Mouse (Mus musculus) forebrain, embryonic 15.5 days (tissue): Measurements from ENCODE around the gene Tdrd5. TPM values are rescaled to one million over a fixed set of nuclear protein-coding genes. Genes with fewer than 3 reads are reported as not detected.

ENCODE experiments used
- ATAC-seq: fragments of 200-750 bp; cut with Nextera tagmentation; replicated peaks from 2 replicates; pipeline ENCODE4 v1.8.0; 2017; ENCODE audit warnings: mild to moderate bottlenecking, moderate TSS enrichment, moderate library complexity
- H3K27ac ChIP-seq: fragments of 300-500 bp; sonication (generic); replicated peaks from 2 replicates; pipeline ENCODE4 v1.5.1; 2015; ENCODE audit warnings: mild to moderate bottlenecking, inconsistent platforms
- H3K27me3 ChIP-seq: fragments of 300-500 bp; sonication (generic); 2 replicates; pipeline ENCODE4 v1.6.1; 2015; ENCODE audit warnings: inconsistent platforms
- H3K36me3 ChIP-seq: fragments of 300-500 bp; sonication (generic); 2 replicates; pipeline ENCODE4 v1.6.1; 2015; ENCODE audit warnings: mild to moderate bottlenecking, inconsistent platforms
- H3K4me1 ChIP-seq: fragments of 300-500 bp; sonication (generic); 2 replicates; pipeline ENCODE4 v1.6.1; 2015; ENCODE audit warnings: inconsistent platforms
- H3K4me2 ChIP-seq: fragments of 300-500 bp; sonication (generic); replicated peaks from 2 replicates; pipeline ENCODE4 v1.6.1; 2015; ENCODE audit warnings: mild to moderate bottlenecking, inconsistent platforms
- H3K4me3 ChIP-seq: fragments of 300-500 bp; sonication (generic); 2 replicates; pipeline ENCODE4 v1.5.1; 2015; ENCODE audit warnings: mild to moderate bottlenecking, inconsistent platforms
- H3K9ac ChIP-seq: fragments of 300-500 bp; sonication (generic); replicated peaks from 2 replicates; pipeline ENCODE4 v1.6.1; 2015; ENCODE audit warnings: mild to moderate bottlenecking, inconsistent platforms
- H3K9me3 ChIP-seq: fragments of 300-500 bp; sonication (generic); 2 replicates; pipeline ENCODE4 v1.6.1; 2016; ENCODE audit warnings: inconsistent platforms
- WGBS: fragments of 180-500 bp; shearing (Covaris S2); methylation state at CpG from one replicate; pipeline ENCODE4 v1.1.7; 2015; ENCODE audit warnings: mixed read lengths; 5-methylcytosine and 5-hydroxymethylcytosine counted together
- polyA plus RNA-seq: library from polyadenylated mRNA; unstranded; fragments of >200 nt; fragmentation: Nextera tagmentation; extraction: Ambion mirVana; gene quantifications from 2 replicates; pipeline ENCODE4 v1.2.1, GENCODE M21; 2015

Gene Tdrd5
- polyA plus RNA-seq, 1 experiment from 2014 or later = 0.31 TPM

GRCm38 (mm10) chr1:156217393-156217792, 86.1 kb downstream of the Tdrd5 start:
- H3K9ac ChIP-seq = no peak overlapping the region
- no peak for ATAC-seq
- no peaks in the 10 kb centered on the region for H3K27me3 ChIP-seq
- no peak overlapping the region for H3K4me2 ChIP-seq
- no peak overlapping the region for H3K27ac ChIP-seq
- H3K4me3 ChIP-seq = no peak overlapping the region
- H3K9me3 ChIP-seq = no peaks in the 10 kb centered on the region
- no peaks in the 10 kb centered on the region for H3K4me1 ChIP-seq
- H3K36me3 ChIP-seq = no peaks in the 10 kb centered on the region
- WGBS = 70% methylated on average over 3 of the region's 3 CpGs

- Histone ChIP-seq H3K36me3 (no peaks in the 10 kb centered on the region), H3K4me1 (no peaks in the 10 kb centered on the region), H3K27me3 (no peaks in the 10 kb centered on the region), H3K9ac (no peak overlapping the region), H3K27ac (no peak overlapping the region), H3K4me2 (no peak overlapping the region), H3K9me3 (no peaks in the 10 kb centered on the region), H3K4me3 (no peak overlapping the region)
- no peak for ATAC-seq
- WGBS = 65% methylated on average over 4 of the region's 4 CpGs
Observed at GRCm38 (mm10) chr1:156216249-156216648, 87.2 kb downstream of the Tdrd5 start.

- no peak overlapping the region for H3K27ac ChIP-seq
- H3K4me2 ChIP-seq = no peak overlapping the region
- 80% methylated on average over 8 of the region's 8 CpGs for WGBS
- no peak overlapping the region for H3K9ac ChIP-seq
- H3K9me3 ChIP-seq = no peaks in the 10 kb centered on the region
- H3K4me1 ChIP-seq = no peaks in the 10 kb centered on the region
- H3K4me3 ChIP-seq = no peak overlapping the region
- no peak for ATAC-seq
- H3K36me3 ChIP-seq = no peaks in the 10 kb centered on the region
- no peaks in the 10 kb centered on the region for H3K27me3 ChIP-seq
Observed at GRCm38 (mm10) chr1:156214651-156215050, 88.8 kb downstream of the Tdrd5 start.

- Histone ChIP-seq H3K36me3 (no peaks in the 10 kb centered on the region), H3K9ac (no peak overlapping the region), H3K27ac (no peak overlapping the region), H3K4me3 (no peak overlapping the region), H3K27me3 (no peaks in the 10 kb centered on the region), H3K4me2 (no peak overlapping the region), H3K4me1 (no peaks in the 10 kb centered on the region), H3K9me3 (no peaks in the 10 kb centered on the region)
- WGBS = 90% methylated on average over 5 of the region's 5 CpGs
- ATAC-seq = no peak
Observed at GRCm38 (mm10) chr1:156212923-156213322, 90.5 kb downstream of the Tdrd5 start.

GRCm38 (mm10) chr1:156211809-156212317, 91.6 kb downstream of the Tdrd5 start:
- ATAC-seq = no peak
- 29% methylated on average over 6 of the region's 6 CpGs for WGBS

More at GRCm38 (mm10) chr1:156211809-156212317, 91.6 kb downstream of the Tdrd5 start:
- Histone ChIP-seq H3K27me3 (0 out of 2 replicates have a peak, but pooled peaks cover 3% of the 10 kb centered on the region), H3K36me3 (no peaks in the 10 kb centered on the region), H3K4me2 (no peak overlapping the region), H3K4me3 (no peak overlapping the region), H3K4me1 (no peaks in the 10 kb centered on the region), H3K27ac (no peak overlapping the region), H3K9ac (no peak overlapping the region), H3K9me3 (no peaks in the 10 kb centered on the region)

Other genes with a start within 250 kb of the Tdrd5 start
- gene Fam163a, start 98.6 kb downstream of the Tdrd5 start, polyA plus RNA-seq = 2.4 and 3.0 TPM in 2 replicates
- 0.50 and 0.81 TPM in 2 replicates for gene Nphs2, start 7.1 kb upstream of the Tdrd5 start, polyA plus RNA-seq
- 588 and 629 TPM in 2 replicates for gene Gm2000, start 62.4 kb upstream of the Tdrd5 start, polyA plus RNA-seq
- 0.31 TPM in 2 replicates for gene Axdnd1, start 117.5 kb upstream of the Tdrd5 start, polyA plus RNA-seq
- gene Soat1, start 170.7 kb upstream of the Tdrd5 start, polyA plus RNA-seq = 12.4 and 12.6 TPM in 2 replicates
- 0.57 and 0.71 TPM in 2 replicates for gene Gm10031, start 220.3 kb upstream of the Tdrd5 start, polyA plus RNA-seq